Mouse (Mus musculus): ENCODE measurements at regions not wholly inside any gene's neighbourhood (a gene's known extent, or its start where the extent isn't known, plus 50 kb on each side); places are given as distances from the start of the nearest gene placed in this dataset.

DNA sequence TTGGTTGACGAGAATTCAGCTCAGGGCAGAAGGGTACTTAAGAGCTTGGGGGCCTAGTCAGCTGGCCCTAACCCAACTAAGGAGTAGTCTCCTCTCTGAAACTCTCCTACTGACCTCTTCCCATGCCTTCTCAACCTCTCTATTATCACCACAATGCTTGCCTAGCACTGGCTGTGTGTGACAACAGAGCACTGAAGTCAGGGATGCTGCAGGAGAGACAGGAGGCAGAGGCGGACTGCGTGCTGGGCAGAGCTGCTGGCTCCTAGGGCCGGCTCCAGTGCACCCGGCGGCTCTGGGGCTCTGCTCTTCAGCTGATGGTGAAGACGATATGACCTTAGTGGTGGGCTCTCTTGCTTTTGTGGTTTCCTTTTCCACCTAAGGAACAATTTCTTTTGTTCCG, 72.6 kb downstream of the Zfp36l2 start:
- no peak for ATAC-seq (ENCODE audit: low FRiP score, low read depth)

DNA sequence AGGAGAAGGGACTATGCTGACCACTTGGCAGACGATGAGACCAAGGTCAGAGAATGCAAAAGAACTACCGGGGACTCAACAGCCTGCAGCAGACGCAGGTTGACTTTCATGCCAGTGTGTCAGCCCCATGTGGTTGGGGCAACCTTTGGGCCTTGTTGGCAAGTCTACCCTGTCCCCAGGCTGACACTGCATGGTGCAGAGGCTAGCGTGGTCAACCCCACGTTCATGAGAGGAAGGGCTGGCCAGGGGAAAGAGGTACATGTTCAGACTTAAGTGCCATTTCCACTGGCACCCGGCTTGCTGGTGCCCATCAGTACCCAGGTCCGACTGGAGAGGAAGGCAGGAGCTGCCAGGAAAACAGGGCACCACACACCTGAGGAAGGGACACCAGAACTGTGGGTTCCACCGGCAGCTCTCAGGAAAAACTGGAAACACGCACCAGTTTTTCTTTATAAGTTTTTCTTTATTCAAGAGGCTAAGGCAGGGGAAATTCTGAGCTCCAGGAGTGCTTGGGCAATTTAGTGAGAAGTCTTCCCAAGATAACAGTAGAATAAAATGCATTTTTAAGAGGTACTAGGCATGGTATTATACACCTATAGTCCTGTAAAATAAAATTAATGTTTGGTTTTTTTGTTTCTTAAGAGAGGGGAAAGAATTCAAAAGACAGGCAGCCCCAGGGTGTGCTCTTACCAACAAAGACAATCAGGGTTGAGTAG, 73.3 kb downstream of the Zfp36l2 start:
- ATAC-seq (ENCODE audit: low FRiP score, low read depth): no peak
- Histone ChIP-seq H3K4me3 (no peak overlapping the region), H3K4me2 (replicated peaks) (no peak overlapping the region), H3K4me1 (peaks cover 64% of the 10 kb centered on the region), H3K9ac (no peak overlapping the region), H3K27me3 (no peaks in the 10 kb centered on the region), H3K27ac (peak overlapping the region; percentile 22; the same call in 1 of the 2 replicates), H3K36me3 (no peaks in the 10 kb centered on the region), H3K9me3 (no peaks in the 10 kb centered on the region)
- WGBS: 67% methylated on average over 9 of the region's 9 CpGs

More for the DNA sequence above, 72.6 kb downstream of the Zfp36l2 start:
- Histone ChIP-seq H3K4me1 (peaks cover 69% of the 10 kb centered on the region), H3K4me2 (replicated peaks) (no peak overlapping the region), H3K27ac (no peak overlapping the region), H3K9me3 (no peaks in the 10 kb centered on the region), H3K9ac (no peak overlapping the region), H3K4me3 (no peak overlapping the region), H3K27me3 (no peaks in the 10 kb centered on the region), H3K36me3 (no peaks in the 10 kb centered on the region)
- WGBS: 76% methylated on average over 8 of the region's 8 CpGs

DNA sequence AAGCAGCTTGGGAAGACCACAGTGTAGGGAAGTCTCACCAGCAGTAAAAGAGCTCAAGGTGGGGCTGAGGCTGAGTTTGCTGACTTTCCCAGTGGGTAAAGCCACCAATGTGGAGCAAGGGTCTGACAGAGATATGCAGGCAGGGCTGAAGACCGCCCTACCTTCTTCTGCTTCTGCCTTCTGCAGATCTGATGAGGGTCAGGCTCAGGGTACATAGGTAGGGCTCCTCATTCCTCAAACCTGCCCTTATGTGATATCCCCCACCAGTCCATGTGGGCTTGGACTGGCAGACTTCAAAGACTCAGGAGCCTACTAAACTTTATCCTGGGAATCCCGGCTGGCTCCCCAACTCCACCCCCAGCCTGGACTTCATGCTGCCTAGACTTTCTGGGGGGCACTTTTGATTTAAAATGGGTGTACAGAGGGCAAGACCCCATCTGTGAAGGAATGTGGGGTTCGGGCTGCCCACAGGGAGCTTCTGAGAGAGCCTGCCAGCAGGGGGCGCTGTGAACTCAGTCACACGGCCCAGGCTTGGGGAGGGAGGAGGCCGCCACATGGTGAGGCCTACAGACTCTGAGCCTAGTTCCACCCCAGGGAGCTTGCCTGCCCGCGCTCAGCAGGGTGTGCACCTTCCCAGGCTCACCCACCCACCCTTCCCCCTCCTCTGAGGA, 74.0 kb downstream of the Zfp36l2 start:
- WGBS: 23% methylated on average over 8 of the region's 8 CpGs
- no peak overlapping the region for H3K4me2 ChIP-seq (replicated peaks)
- ATAC-seq (ENCODE audit: low FRiP score, low read depth): peak; percentile 44; the same call in 1 of the 2 replicates
- H3K36me3 ChIP-seq: no peaks in the 10 kb centered on the region
- H3K4me1 ChIP-seq: peaks cover 61% of the 10 kb centered on the region
- peak overlapping the region; percentile 22; the same call in 1 of the 2 replicates for H3K27ac ChIP-seq
- no peaks in the 10 kb centered on the region for H3K27me3 ChIP-seq
- no peak overlapping the region for H3K4me3 ChIP-seq
- no peaks in the 10 kb centered on the region for H3K9me3 ChIP-seq
- no peak overlapping the region for H3K9ac ChIP-seq

DNA sequence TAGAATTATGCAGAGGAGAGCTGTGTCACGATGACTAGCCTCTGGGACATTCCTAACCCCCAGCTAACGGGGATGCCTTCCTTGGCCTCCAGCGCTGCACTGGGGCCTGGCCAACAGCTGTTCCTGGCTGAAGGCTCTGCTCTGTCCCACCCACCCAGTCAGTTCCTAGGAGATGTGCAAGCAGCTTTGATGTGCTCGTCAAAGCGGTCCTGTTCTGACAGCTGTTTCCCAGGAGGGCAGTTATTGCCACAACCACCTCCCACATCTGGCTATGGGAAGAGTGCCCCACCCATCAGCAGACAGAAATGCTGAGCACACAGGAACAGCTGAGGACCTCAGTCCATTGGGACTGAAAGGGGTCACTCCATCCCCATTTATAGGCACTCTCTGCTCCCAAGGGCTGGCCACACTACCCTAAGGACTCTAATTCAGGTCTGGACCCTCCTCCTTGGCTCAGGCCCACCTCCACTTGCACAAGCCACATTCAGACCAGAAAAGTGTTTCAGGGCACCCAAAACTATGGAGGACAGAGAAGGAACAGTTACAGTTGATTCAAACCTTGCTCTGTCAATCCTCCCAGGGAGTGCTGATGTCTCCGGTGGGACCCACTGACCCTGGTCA, 75.2 kb downstream of the Zfp36l2 start:
- no peaks in the 10 kb centered on the region for H3K36me3 ChIP-seq
- H3K4me3 ChIP-seq: no peak overlapping the region
- H3K4me1 ChIP-seq: peaks cover 49% of the 10 kb centered on the region
- H3K9me3 ChIP-seq: no peaks in the 10 kb centered on the region
- H3K27me3 ChIP-seq: no peaks in the 10 kb centered on the region
- 20% methylated on average over 6 of the region's 6 CpGs for WGBS
- peak; percentile 72; the same call in 1 of the 2 replicates for ATAC-seq (ENCODE audit: low FRiP score, low read depth)
- H3K4me2 ChIP-seq (replicated peaks): peak overlapping the region; percentile 14; the same call in 1 of the 2 replicates
- peak overlapping the region; percentile 69 for H3K27ac ChIP-seq
- H3K9ac ChIP-seq: peak overlapping the region; percentile 45; the same call in 1 of the 2 replicates

DNA sequence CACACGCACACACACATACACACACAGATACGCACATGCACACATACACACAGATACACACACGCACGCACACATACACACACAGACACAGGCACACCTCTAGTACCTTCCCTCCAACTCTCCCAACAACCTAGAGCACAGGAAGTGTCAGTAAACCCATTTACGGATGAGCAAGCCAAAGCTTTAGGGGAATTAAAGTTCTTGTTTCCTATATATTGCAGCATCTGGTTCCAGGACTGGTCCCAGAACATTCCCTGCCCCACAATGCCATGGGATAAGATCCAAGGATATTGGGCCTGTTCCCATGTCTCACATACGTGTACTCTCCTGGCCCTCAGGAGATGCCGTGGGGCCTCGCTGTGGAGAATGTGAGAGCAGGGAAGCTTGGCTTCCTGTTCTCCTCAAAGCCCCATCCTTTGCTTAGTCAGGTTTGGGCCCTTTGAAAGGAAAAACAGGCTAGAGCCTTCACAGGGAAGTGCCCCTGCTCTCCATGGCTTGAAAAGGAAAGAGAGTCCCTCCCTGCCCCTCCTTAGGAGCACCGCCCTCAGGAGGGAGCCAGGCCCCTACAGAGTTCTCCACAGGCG, 75.9 kb downstream of the Zfp36l2 start:
- peaks cover 52% of the 10 kb centered on the region for H3K4me1 ChIP-seq
- H3K27me3 ChIP-seq: no peaks in the 10 kb centered on the region
- 64% methylated on average over 10 of the region's 10 CpGs for WGBS
- peak overlapping the region; percentile 69 for H3K27ac ChIP-seq
- H3K9ac ChIP-seq: peak overlapping the region; percentile 45; the same call in 1 of the 2 replicates
- ATAC-seq (ENCODE audit: low FRiP score, low read depth): peak; percentile 5; the same call in 1 of the 2 replicates
- H3K9me3 ChIP-seq: no peaks in the 10 kb centered on the region
- H3K36me3 ChIP-seq: no peaks in the 10 kb centered on the region
- H3K4me3 ChIP-seq: no peak overlapping the region
- H3K4me2 ChIP-seq (replicated peaks): peak overlapping the region; percentile 14; the same call in 1 of the 2 replicates

DNA sequence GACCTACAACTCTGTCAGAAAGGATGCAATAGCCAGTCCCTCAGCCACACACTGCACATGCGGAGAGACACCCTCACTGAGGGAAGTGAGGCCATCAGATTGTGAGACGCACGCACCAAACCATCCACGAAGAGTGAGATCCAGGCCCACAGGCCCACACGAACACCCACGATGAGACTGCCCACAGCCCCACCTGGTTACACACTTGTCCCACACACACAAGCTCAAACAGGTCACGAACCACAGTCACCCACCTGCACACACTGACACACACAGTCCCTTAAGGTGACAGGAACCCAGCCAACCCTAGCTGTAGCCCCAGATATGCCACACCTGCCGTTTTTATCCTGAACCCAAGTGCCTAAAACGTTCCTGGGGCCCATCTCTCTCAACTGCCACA, 76.8 kb downstream of the Zfp36l2 start:
- no peaks in the 10 kb centered on the region for H3K36me3 ChIP-seq
- no peaks in the 10 kb centered on the region for H3K9me3 ChIP-seq
- WGBS: 82% methylated on average over 9 of the region's 9 CpGs
- 0 out of 2 replicates have a peak overlapping the region, but pooled peaks have one; percentile 10 for H3K27ac ChIP-seq
- H3K27me3 ChIP-seq: no peaks in the 10 kb centered on the region
- peaks cover 51% of the 10 kb centered on the region for H3K4me1 ChIP-seq
- no peak for ATAC-seq (ENCODE audit: low FRiP score, low read depth)
- H3K4me2 ChIP-seq (replicated peaks): no peak overlapping the region
- H3K4me3 ChIP-seq: no peak overlapping the region
- H3K9ac ChIP-seq: no peak overlapping the region

DNA sequence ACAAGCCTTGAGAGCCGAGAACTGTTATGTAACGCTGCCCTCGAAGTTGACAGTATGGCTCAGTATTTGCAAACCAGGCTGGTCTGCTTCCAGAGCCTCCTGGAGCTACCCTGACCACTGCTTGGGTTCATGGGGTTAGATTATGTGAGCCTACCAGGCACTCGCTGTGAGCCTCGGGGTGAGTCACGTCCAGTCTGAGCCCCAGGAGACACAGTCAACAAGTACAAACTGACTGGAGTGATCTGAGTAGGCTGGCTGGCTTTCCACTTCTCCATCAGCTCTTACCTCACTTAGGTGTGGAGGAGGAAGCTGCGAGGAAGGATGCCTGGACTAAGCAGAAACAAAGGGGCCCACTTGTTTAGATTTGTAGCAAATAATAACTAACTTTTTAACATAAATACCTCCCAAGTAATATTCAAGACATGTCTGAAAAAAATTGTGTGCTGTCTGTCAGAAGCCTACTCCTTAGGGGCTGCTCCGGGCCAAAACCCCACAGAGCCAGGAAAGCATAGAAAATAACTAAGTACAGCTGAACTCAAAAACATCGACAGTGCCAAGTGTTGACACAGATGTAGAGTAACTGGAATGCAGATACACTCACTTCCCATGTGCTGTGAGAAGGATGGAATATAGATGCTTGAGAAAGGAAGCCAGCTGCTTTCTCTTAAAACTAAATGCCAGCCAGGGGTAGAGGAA, 77.6 kb downstream of the Zfp36l2 start:
- 0 out of 2 replicates have a peak overlapping the region, but pooled peaks have one; percentile 10 for H3K27ac ChIP-seq
- no peak overlapping the region for H3K4me3 ChIP-seq
- H3K4me1 ChIP-seq: peaks cover 46% of the 10 kb centered on the region
- no peaks in the 10 kb centered on the region for H3K27me3 ChIP-seq
- no peaks in the 10 kb centered on the region for H3K9me3 ChIP-seq
- H3K4me2 ChIP-seq (replicated peaks): no peak overlapping the region
- no peak overlapping the region for H3K9ac ChIP-seq
- ATAC-seq (ENCODE audit: low FRiP score, low read depth): no peak
- H3K36me3 ChIP-seq: no peaks in the 10 kb centered on the region
- 68% methylated on average over 9 of the region's 9 CpGs for WGBS

DNA sequence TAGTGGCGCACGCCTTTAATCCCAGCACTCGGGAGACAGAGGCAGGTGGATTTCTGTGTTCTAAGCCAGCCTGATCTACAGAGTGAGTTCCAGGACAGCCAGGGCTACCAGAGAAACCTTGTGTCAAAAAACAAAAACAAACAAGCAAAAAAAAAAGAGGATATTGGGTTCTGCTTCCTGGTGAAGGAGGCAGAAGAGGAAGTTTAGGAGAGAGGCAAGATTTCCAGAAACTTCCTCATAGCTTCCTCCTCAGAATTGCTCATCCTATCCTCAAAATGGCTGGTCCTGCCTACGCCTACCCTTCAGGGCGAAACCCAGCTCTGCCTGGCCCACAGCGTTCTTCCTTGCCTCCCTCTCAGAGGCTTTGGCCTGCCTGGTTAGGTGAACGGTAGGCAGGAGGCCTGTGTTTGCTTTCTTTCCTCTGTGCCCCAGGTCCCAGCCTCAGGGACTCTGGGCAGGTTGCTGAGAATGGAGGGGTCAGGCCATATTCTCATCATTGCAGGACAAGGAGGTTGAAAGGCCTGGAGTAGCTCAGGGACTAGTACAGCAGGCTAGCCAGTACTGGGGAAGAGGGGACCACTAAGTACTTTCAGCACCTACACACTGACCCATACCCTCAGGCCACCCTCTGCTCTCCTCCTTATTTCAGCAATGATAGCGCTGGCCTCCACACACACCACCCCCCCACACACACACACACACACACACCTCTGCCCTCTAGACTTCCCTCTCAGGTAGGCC, 79.6 kb downstream of the Zfp36l2 start:
- no peak overlapping the region for H3K27ac ChIP-seq
- no peak overlapping the region for H3K4me2 ChIP-seq (replicated peaks)
- no peak overlapping the region for H3K9ac ChIP-seq
- WGBS: 87% methylated on average over 8 of the region's 8 CpGs
- no peak for ATAC-seq (ENCODE audit: low FRiP score, low read depth)
- no peaks in the 10 kb centered on the region for H3K9me3 ChIP-seq
- H3K27me3 ChIP-seq: no peaks in the 10 kb centered on the region
- H3K4me1 ChIP-seq: peaks cover 42% of the 10 kb centered on the region
- H3K4me3 ChIP-seq: no peak overlapping the region
- no peaks in the 10 kb centered on the region for H3K36me3 ChIP-seq

DNA sequence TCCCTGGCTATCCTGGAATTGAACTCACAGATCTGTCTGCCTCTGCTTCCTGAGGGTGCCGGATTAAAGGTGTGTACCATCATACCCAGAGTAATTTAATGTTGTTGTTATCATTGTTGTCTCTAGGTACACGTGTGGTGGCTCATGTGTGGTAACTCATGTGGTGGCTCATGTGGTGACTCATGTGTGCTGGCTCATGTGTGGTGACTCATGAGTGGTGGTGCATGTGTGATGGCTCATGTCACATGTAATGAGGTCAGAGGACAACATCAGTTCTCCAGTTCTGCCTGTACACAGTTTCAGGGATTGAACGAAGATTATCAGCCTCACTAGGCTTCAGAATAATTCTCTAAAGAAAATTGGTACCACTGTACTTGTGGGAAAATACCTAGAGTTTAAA, 80.2 kb downstream of the Zfp36l2 start:
- H3K9ac ChIP-seq: no peak overlapping the region
- no peaks in the 10 kb centered on the region for H3K27me3 ChIP-seq
- 83% methylated on average over 3 of the region's 3 CpGs for WGBS
- no peaks in the 10 kb centered on the region for H3K36me3 ChIP-seq
- H3K9me3 ChIP-seq: no peaks in the 10 kb centered on the region
- ATAC-seq (ENCODE audit: low FRiP score, low read depth): no peak
- H3K4me1 ChIP-seq: peaks cover 36% of the 10 kb centered on the region
- H3K27ac ChIP-seq: no peak overlapping the region
- no peak overlapping the region for H3K4me3 ChIP-seq
- no peak overlapping the region for H3K4me2 ChIP-seq (replicated peaks)

DNA sequence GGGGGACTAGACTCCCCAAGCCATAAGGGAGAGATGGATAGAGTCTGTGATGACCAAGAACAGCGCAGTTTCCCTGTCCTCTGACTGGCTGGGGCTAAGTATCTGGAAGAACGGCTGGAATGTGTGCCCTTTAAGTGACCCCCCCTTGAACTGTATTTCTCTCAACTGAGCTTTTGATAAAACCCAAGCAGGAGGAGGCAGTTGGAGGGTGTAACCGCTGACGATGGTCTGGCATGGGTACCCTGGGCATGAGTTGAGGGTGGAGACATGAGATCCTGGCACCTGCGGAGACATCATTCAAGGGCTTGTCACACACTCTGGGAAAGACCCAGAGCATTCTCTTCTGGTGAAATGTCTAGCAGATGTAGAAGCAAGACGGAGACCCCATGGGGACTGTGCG, 83.5 kb downstream of the Zfp36l2 start:
- Histone ChIP-seq H3K27ac (no peak overlapping the region), H3K27me3 (no peaks in the 10 kb centered on the region), H3K9me3 (no peaks in the 10 kb centered on the region), H3K4me3 (no peak overlapping the region), H3K36me3 (no peaks in the 10 kb centered on the region), H3K9ac (no peak overlapping the region), H3K4me2 (replicated peaks) (no peak overlapping the region), H3K4me1 (peaks cover 25% of the 10 kb centered on the region)
- WGBS: 72% methylated on average over 7 of the region's 7 CpGs
- no peak for ATAC-seq (ENCODE audit: low FRiP score, low read depth)

DNA sequence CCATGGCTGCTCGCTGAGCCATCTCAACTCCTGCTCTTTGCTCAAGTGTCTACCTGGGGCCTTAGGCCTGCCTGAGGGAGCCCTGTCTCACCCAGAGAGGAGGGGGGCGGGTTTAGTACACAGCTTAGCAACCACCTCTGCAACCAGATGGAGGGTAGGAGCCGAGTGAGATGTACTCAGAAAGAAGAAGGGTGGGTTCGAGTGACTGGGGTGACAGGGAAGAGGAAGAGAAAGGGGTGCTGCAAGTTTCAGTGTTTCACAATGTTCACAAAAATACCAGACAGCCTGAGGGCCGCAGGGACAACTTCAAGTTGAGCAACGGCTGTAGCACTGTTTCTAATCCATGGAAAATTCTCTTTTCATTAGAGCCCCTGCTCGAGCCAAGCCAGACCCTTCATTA, 84.4 kb downstream of the Zfp36l2 start:
- no peak overlapping the region for H3K4me2 ChIP-seq (replicated peaks)
- no peak overlapping the region for H3K4me3 ChIP-seq
- H3K9me3 ChIP-seq: no peaks in the 10 kb centered on the region
- WGBS: 60% methylated on average over 7 of the region's 7 CpGs
- H3K36me3 ChIP-seq: no peaks in the 10 kb centered on the region
- no peaks in the 10 kb centered on the region for H3K27me3 ChIP-seq
- no peak overlapping the region for H3K27ac ChIP-seq
- peaks cover 25% of the 10 kb centered on the region for H3K4me1 ChIP-seq
- no peak for ATAC-seq (ENCODE audit: low FRiP score, low read depth)
- H3K9ac ChIP-seq: no peak overlapping the region

Data from limb, embryonic 13.5 days (tissue).